Mouse (Mus musculus) spleen, postnatal 14 days (tissue): ENCODE results near the gene Nkain2.
"Not testable (repeated sequence)": the region's sequence is repeated elsewhere in the genome, so short reads cannot be mapped to it uniquely, and the experiment has no call there.

Experiments
- DNase-seq, 2 experiments: peaks; one replicate each; pipeline ENCODE4 v3.0.0; 2021 to 2022; ENCODE audit warnings: low spot score in 2 of 2

Gene Nkain2

DNA sequence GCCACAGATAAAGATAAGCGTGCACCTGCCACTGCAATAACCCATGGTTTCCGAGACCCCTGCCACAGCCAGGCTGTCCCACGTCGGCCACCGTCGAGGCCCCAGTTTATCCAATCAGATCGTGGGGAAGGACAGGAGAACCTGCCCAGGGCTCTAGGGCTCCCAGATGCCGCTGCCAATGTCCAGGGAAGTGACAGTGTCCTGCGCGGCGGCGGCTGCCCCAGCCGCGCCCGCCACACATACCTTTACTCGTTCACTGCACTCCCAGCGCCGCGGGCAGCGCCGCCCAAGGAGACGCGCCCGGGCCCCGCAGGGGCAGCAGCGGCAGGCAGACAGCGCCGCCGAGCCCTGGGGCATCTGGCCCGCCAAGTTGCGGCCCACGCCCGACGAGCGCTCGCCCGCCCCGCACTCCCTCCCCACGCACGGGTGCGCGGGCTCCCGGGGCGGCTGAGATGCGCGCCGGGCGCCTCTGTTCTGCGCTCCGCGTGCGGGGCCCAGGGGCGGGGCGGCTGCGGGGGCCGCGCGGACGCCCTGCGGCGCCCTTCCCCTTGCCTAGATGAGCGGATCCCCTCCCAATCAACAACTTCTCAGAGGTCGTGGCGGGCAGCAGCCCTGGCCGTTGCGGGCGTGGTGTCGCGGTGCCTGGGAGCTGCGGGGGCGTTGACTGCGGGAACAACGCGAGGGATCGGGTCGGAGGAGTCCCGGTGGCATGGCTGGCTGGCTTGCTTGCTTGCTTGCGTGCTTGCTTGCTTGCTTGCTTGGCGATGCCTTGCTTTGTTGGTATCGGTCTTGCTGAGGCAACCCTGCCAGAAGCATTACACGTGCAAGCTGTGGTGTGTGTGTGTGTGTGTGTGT lies at the start of gene Nkain2:
TSS of gene Nkain2 (minus strand) at position 811 of the 855 bp plus-strand sequence.
- no peak for DNase-seq

- no peak for DNase-seq
Measured at GRCm38 (mm10) chr10:32939853-32940252, 49.6 kb upstream of the Nkain2 start.

DNA sequence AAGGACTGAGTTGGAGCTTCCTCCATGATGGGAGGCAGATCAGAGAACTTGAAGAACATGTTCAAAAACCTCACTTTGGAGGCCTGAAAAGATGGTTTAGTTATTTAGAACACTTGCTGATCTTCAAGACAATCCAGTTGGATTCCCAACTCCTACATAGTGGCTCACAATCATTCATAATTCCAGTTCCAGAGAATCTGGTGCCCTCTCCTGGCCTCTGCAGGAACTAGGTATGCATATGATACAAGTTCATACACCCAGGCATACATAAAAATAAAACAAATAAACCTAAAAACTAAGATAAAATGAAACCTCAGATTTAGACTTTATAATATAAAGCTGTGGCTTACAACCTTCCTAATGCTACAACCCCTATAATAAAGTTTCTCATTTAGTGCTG lies 4.8 kb upstream of the Nkain2 start:
- no peak for DNase-seq

DNA sequence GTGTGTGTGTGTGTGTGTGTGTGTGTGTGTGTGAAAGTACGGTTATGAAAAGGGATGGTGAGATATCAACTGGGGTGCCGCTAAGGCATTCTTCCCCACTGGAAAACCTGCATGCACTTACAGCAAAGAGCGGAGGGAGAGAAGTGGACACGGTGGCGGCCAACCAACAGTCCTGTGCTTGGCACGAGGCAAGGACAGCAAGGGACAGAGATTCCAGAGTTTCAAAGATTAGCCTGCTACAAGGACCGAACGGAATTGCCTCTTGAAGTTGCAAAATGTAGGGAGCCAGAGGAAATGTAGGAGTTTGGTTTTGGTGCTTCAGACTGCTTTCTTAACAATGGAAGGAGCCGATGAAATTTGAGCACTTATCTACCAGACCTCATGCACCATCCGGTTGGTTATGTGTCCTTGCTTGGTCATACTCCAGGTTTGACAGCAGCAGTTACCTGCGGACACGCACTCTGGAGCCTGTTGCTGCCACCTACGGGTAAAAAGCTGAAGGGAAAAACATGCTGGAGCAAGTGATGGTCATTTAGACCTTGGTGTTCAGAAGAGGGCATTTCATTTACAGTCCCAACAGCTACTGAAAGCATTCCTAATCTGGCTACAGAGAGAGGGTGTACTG lies 357 bp upstream of the Nkain2 start:
- no peak for DNase-seq

- DNase-seq, result no peak
Measured at GRCm38 (mm10) chr10:32881977-32882376, 8.3 kb downstream of the Nkain2 start.

- no peak for DNase-seq
Measured at GRCm38 (mm10) chr10:32870691-32871406, 19.4 kb downstream of the Nkain2 start.

DNA sequence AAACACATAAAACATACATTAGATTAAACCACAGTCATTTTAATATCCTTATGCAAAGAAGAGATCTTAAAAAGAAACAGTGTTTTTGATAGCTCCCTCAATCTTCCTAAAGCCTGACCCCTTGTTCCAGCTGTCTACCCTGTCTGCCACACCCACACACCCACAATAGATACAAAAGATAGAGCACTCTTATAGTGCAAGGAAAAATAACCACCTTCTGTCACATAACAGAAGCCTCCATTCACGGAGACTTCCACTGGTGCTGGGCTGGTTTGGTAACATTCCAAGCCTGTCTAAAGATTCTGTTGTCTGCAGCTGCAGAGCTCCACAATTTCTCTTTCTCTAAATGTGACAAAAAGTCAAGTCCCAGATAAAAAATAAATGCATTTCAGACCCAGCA lies 20.7 kb downstream of the Nkain2 start:
- DNase-seq, result no peak

DNA sequence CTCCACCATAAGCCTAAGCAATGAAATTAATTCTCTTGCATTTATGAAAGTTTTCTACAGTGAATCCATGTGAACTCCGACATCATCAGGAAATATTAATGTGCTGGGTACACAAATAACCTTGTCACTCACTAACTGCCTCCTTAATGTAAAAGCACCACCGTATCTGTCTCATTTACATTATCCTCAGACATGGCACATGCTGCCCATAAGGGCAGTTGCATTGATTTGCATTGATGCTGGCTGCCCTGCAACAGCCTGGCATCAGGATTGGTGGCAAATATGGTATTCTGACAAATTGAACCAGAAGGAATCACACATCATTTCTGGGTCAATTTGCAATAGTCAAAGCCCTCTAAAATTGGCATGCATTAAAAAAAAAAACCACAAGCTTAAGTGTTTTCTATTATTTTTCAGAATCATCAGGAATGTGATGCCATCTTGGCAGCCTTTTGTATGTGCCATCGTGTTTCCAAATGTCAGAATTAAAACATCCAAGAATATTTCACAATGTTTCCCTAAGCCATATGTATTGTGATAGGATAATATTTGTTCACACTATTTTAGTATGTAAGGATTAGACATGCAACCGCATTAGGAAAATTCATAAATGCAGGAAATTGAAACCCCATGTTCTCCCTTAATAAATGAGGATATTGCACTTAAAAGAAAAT lies 74.9 kb downstream of the Nkain2 start:
- no peak for DNase-seq

GRCm38 (mm10) chr10:32796215-32796614 lies 94.0 kb downstream of the Nkain2 start:
- DNase-seq, result no peak

- DNase-seq, result no peak
Measured at GRCm38 (mm10) chr10:32790541-32790940, 99.7 kb downstream of the Nkain2 start.

- DNase-seq, result no peak
Measured at GRCm38 (mm10) chr10:32782732-32783359, 107.4 kb downstream of the Nkain2 start.

- no peak for DNase-seq
Measured at GRCm38 (mm10) chr10:32738989-32739388, 151.3 kb downstream of the Nkain2 start.

- not testable (repeated sequence) for DNase-seq
Measured at GRCm38 (mm10) chr10:32706579-32706978, 183.7 kb downstream of the Nkain2 start.

- DNase-seq, result no peak
Measured at GRCm38 (mm10) chr10:32696661-32697060, 193.6 kb downstream of the Nkain2 start.

GRCm38 (mm10) chr10:32684548-32684947 lies 205.7 kb downstream of the Nkain2 start:
- no peak for DNase-seq

DNA sequence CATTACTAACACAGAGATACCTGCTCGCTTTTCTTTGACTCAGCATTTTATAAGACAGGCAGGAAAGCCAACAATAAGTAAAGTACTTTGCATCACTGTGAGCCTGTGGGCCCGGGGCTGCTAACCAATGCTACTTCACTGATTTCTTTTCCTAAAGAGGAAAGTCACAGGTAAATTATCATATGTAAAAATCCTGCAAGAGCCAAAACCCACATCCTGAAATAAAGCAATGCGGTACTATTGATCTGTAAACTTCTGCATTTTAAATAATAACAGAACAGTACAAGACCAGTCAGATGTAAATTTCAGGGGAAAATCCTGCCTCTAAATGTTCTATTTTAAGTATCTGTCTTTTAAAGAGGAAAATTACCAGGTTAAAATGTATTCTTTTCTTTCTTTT lies 250.0 kb downstream of the Nkain2 start:
- no peak for DNase-seq

DNA sequence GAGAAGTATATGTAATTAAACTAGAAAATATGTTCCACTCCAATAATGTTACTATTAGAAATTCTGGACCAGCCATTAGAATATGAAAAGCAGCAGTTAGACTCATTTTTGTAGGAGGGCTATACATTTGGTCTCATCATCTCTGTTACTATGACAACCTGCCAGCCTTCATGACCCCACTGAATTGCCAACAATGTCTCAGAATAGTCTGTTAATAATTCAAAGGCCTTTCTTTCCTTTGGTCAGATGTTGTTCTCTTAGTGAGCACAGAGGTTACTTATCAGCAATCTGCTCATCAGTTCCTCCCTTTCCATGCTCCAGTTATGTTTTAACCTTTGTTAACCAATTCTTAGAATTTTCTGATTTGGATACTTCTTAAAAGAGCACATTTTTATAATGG lies 251.1 kb downstream of the Nkain2 start:
- no peak for DNase-seq

GRCm38 (mm10) chr10:32631043-32631442 lies 259.2 kb downstream of the Nkain2 start:
- DNase-seq, result no peak

DNA sequence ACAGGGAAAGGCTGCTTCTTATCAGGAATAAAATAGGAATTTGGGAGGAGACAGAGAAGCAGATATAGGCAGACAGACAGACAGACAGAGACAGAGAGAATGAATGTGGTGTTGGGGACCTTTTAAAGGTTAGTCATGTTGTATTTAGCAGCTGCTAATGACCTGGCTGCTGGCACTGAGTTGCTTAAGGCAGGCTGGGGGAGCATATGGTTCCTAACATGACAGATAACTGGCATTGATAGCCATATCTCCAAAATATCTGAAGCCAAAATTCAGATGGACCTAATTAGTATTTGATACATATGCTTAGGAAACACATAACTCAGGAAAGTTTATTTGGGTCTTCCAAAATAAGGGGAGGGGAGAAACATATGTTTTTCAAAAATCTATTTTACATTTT lies 285.8 kb downstream of the Nkain2 start:
- no peak for DNase-seq

DNA sequence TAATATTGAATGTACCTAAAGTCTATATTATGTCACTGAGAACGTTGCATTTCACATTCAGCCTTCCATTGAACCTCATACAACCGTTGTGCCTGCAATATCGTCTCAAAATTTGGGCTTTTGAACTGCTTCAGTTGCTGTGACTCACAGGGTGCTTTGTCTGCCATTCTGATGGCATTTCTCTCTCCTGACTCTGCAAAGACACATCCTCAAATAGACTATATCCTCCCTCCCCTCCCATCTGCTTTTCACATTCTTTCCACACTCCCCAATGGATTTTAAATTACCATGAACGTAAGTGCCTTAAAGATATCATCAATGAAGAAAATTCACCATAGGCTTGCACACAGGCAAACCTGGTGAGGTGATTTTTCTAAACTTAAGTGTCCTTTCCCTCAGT lies 287.5 kb downstream of the Nkain2 start:
- DNase-seq, result no peak

DNA sequence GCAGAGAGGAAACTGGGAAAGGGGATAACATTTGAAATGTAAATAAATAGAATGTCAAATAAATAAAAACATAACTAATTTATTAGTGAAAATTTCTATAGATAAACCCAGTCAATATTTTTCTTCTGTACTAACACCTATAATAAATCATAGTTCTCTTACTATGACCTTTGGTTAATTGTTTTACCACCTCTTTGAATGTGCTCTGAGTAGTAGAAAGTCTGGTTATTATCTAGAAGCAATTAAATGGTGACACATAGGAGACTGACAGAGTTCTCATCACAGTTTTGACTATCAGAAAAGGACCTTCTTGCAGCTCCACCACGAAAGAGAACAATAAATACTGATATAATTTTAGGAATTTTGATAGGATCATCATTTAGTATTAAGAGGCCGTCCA lies 295.3 kb downstream of the Nkain2 start:
- DNase-seq, result no peak

DNA sequence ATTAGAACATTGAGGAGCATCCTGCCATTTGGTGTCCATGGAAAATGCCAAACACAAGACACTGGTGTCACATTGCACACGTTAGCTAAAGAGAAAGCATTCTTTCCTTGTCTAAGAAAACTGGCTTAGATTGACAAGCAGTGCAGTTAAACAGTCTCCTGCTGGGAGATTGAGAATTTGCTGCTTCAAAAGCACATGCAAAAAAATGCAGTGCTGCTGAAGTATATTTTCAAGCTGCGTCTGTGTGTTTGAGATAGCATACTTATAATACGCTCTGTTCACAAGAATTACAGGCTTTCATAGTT lies 313.0 kb downstream of the Nkain2 start:
- DNase-seq, result no peak
